Mouse (Mus musculus): ENCODE data around the gene Ttc12.

DNA sequence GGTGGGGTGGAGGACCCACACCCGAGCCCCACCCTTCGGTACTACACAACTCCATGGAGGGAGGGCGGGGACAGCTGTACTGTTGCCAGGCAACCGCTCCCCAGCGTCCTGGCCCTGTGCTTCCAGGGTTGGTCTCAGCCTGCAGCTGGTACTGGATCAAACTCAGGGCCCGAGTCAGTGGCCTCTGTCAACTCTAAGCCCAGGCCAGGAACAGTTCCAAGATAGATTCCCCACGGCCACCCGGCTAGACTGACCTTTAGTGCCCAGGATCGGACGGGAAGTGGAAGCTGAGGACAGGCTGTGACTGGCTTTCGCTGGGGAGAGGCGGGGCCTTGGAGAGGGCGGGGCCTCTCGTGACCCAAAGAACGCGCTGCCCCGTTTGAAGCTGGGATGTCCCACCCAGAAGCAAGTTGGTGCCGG lies at the start of gene Ttc12:
- no peak for TF ChIP-seq EP300 (IDR thresholded peaks at IDR 0.05; ENCODE audit: low read depth)
- 0 out of 2 replicates have a peak, but pooled peaks have one; percentile 3 for TF ChIP-seq CTCF (IDR thresholded peaks at IDR 0.05; ENCODE audit: low read depth)

Measured in liver, embryonic 14.5 days (tissue).